Mouse (Mus musculus) kidney, postnatal 0 days (tissue): Measurements from ENCODE around the gene Camkk1. TPM values are rescaled to one million over a fixed set of nuclear protein-coding genes. Genes with fewer than 3 reads are reported as not detected.

ENCODE experiments used
- ATAC-seq: fragments of 200-750 bp; cut with Nextera tagmentation; replicated peaks from 2 replicates; pipeline ENCODE4 v1.8.0; 2017; ENCODE audit warnings: low read depth, moderate number of reproducible peaks, moderate TSS enrichment, moderate library complexity; ENCODE audit not compliant: low FRiP score
- DNase-seq: peaks from one replicate; pipeline ENCODE4 v3.0.0-alpha.2; 2016; ENCODE audit warnings: low spot score
- H3K27ac ChIP-seq: fragments of 300-500 bp; sonication (generic); 2 replicates; pipeline ENCODE4 v1.5.1; 2014; ENCODE audit warnings: mild to moderate bottlenecking
- H3K27me3 ChIP-seq: fragments of 300-500 bp; sonication (generic); 2 replicates; pipeline ENCODE4 v1.6.1; 2014; ENCODE audit warnings: low read length, mixed read lengths; ENCODE audit not compliant: insufficient read depth
- H3K36me3 ChIP-seq: fragments of 300-500 bp; sonication (generic); 2 replicates; pipeline ENCODE4 v1.6.1; 2014; ENCODE audit warnings: low read length, mixed read lengths; ENCODE audit not compliant: insufficient read depth
- H3K4me1 ChIP-seq: fragments of 300-500 bp; sonication (generic); replicated peaks from 2 replicates; pipeline ENCODE4 v1.6.1; 2014; ENCODE audit warnings: antibody characterized with exemption, low read length, mixed read lengths; ENCODE audit not compliant: insufficient read depth
- H3K4me2 ChIP-seq: fragments of 300-500 bp; sonication (generic); 2 replicates; pipeline ENCODE4 v1.6.1; 2014; ENCODE audit warnings: mild to moderate bottlenecking, low read length, moderate library complexity, mixed read lengths
- H3K4me3 ChIP-seq: fragments of 300-500 bp; sonication (generic); replicated peaks from 2 replicates; pipeline ENCODE4 v1.5.1; 2014; ENCODE audit warnings: low read depth, low read length
- H3K9ac ChIP-seq: fragments of 300-500 bp; sonication (generic); 2 replicates; pipeline ENCODE4 v1.6.1; 2014; ENCODE audit warnings: low read depth, low read length
- H3K9me3 ChIP-seq: fragments of 300-500 bp; sonication (generic); replicated peaks from 2 replicates; pipeline ENCODE4 v1.6.1; 2016; ENCODE audit warnings: low read length, inconsistent platforms, mixed read lengths
- CTCF ChIP-seq: IDR thresholded peaks from 2 replicates; pipeline ENCODE4 v1.5.1; 2016; ENCODE audit warnings: antibody characterized with exemption, low read depth, mild to moderate bottlenecking, moderate library complexity
- WGBS: fragments of 180-500 bp; shearing (Covaris S2); extraction: QIAGEN DNeasy Blood & Tissue Kit; methylation state at CpG from one replicate; pipeline ENCODE4 v1.1.7; 2014; 5-methylcytosine and 5-hydroxymethylcytosine counted together
- polyA plus RNA-seq: library from polyadenylated mRNA; unstranded; fragments of >200 nt; fragmentation: Nextera tagmentation; extraction: Ambion mirVana; gene quantifications from 2 replicates; pipeline ENCODE4 v1.2.1, GENCODE M21; 2015

Camkk1 gene
- polyA plus RNA-seq, 1 experiment from 2014 or later: 4.3 TPM

GRCm38 (mm10) chr11:73031536-73031935 lies 12.7 kb downstream of the Camkk1 start:
- no peaks in the 10 kb centered on the region for H3K4me1 ChIP-seq
- DNase-seq: no peak
- ATAC-seq: no peak
- no peak overlapping the region for H3K4me3 ChIP-seq
- peak overlapping the region; percentile 55; the same call in 1 of the 2 replicates for H3K4me2 ChIP-seq
- no peak for TF ChIP-seq CTCF
- no peaks in the 10 kb centered on the region for H3K27me3 ChIP-seq
- H3K9me3 ChIP-seq: no peaks in the 10 kb centered on the region
- H3K9ac ChIP-seq: 0 out of 2 replicates have a peak overlapping the region, but pooled peaks have one; percentile 20
- H3K27ac ChIP-seq: no peak overlapping the region
- H3K36me3 ChIP-seq: no peaks in the 10 kb centered on the region
- 67% methylated on average over 5 of the region's 5 CpGs for WGBS

GRCm38 (mm10) chr11:73036077-73036476 lies 17.3 kb downstream of the Camkk1 start:
- H3K4me3 ChIP-seq: no peak overlapping the region
- H3K27me3 ChIP-seq: no peaks in the 10 kb centered on the region
- no peak for TF ChIP-seq CTCF
- WGBS: 79% methylated on average over 7 of the region's 7 CpGs
- no peak overlapping the region for H3K27ac ChIP-seq
- H3K4me1 ChIP-seq: no peaks in the 10 kb centered on the region
- ATAC-seq (no peak), DNase-seq (no peak)
- H3K9me3 ChIP-seq: no peaks in the 10 kb centered on the region
- H3K36me3 ChIP-seq: no peaks in the 10 kb centered on the region
- H3K4me2 ChIP-seq: no peak overlapping the region
- H3K9ac ChIP-seq: no peak overlapping the region

- 49% methylated on average over 6 of the region's 6 CpGs for WGBS
- no peak overlapping the region for H3K27ac ChIP-seq
- no peak overlapping the region for H3K4me2 ChIP-seq
- H3K9ac ChIP-seq: no peak overlapping the region
- TF ChIP-seq CTCF: no peak
- DNase-seq (no peak), ATAC-seq (peak; percentile 38; the same call in 1 of the 2 replicates)
- no peak overlapping the region for H3K4me3 ChIP-seq
- H3K27me3 ChIP-seq: no peaks in the 10 kb centered on the region
- no peaks in the 10 kb centered on the region for H3K36me3 ChIP-seq
- H3K9me3 ChIP-seq: no peaks in the 10 kb centered on the region
- no peaks in the 10 kb centered on the region for H3K4me1 ChIP-seq
Measured at GRCm38 (mm10) chr11:73036889-73037288, 18.1 kb downstream of the Camkk1 start.

GRCm38 (mm10) chr11:73037691-73038090 lies 18.9 kb downstream of the Camkk1 start:
- no peak for ATAC-seq
- WGBS: 53% methylated on average over 3 of the region's 3 CpGs
- no peak for TF ChIP-seq CTCF

GRCm38 (mm10) chr11:73039102-73039799 lies 20.4 kb downstream of the Camkk1 start:
- 56% methylated on average over 9 of the region's 9 CpGs for WGBS

More at GRCm38 (mm10) chr11:73037691-73038090, 18.9 kb downstream of the Camkk1 start:
- H3K27me3 ChIP-seq: no peaks in the 10 kb centered on the region
- H3K9ac ChIP-seq: no peak overlapping the region
- no peaks in the 10 kb centered on the region for H3K4me1 ChIP-seq
- H3K4me2 ChIP-seq: no peak overlapping the region
- no peak for DNase-seq
- H3K4me3 ChIP-seq: no peak overlapping the region
- H3K27ac ChIP-seq: no peak overlapping the region
- H3K36me3 ChIP-seq: no peaks in the 10 kb centered on the region
- no peaks in the 10 kb centered on the region for H3K9me3 ChIP-seq

GRCm38 (mm10) chr11:73044229-73044755 lies 25.5 kb downstream of the Camkk1 start:
- no peak overlapping the region for H3K4me2 ChIP-seq
- H3K9me3 ChIP-seq: no peaks in the 10 kb centered on the region
- no peak for TF ChIP-seq CTCF
- H3K36me3 ChIP-seq: no peaks in the 10 kb centered on the region
- no peak overlapping the region for H3K4me3 ChIP-seq
- peaks cover 13% of the 10 kb centered on the region; the same call in 1 of the 2 replicates for H3K4me1 ChIP-seq
- DNase-seq: peak; percentile 34
- H3K9ac ChIP-seq: no peak overlapping the region
- no peak overlapping the region for H3K27ac ChIP-seq
- ATAC-seq: no peak
- H3K27me3 ChIP-seq: no peaks in the 10 kb centered on the region
- WGBS: 24% methylated on average over 6 of the region's 6 CpGs

More at GRCm38 (mm10) chr11:73039102-73039799, 20.4 kb downstream of the Camkk1 start:
- no peak overlapping the region for H3K4me3 ChIP-seq
- H3K36me3 ChIP-seq: no peaks in the 10 kb centered on the region
- TF ChIP-seq CTCF: peak; percentile 96
- H3K9ac ChIP-seq: no peak overlapping the region
- no peak overlapping the region for H3K27ac ChIP-seq
- no peaks in the 10 kb centered on the region for H3K9me3 ChIP-seq
- peaks cover 7% of the 10 kb centered on the region; the same call in 1 of the 2 replicates for H3K4me1 ChIP-seq
- no peak overlapping the region for H3K4me2 ChIP-seq
- ATAC-seq (0 out of 2 replicates have a peak, but pooled peaks have one; percentile 66), DNase-seq (peak; percentile 90)
- no peaks in the 10 kb centered on the region for H3K27me3 ChIP-seq
